Mouse (Mus musculus) regulatory T cell (primary cell): ENCODE data around the gene Fam240b.
"Not testable (repeated sequence)": the region's sequence is repeated elsewhere in the genome, so short reads cannot be mapped to it uniquely, and the experiment has no call there.

Experiments
- in situ Hi-C: fragments of 300-600 bp; cut with MboI, MseI; formaldehyde crosslinking; loops from one replicate; pipeline ENCODE4 v1.15.1; 2025; ENCODE audit warnings: high pct_unique_total_duplicates

Fam240b gene

GRCm38 (mm10) chr13:64497692-64498091, at the start of gene Fam240b:
TSS of gene Fam240b (minus strand) at chr13:64497792.
- in situ Hi-C loops: no loop called here

- in situ Hi-C loops: no loop called here
These were observed 32.5 kb upstream of the Fam240b start for GRCm38 (mm10) chr13:64530139-64530538.

- in situ Hi-C loops: no loop called here
These were observed 29.1 kb upstream of the Fam240b start for GRCm38 (mm10) chr13:64526515-64527285.

GRCm38 (mm10) chr13:64514247-64514646, 16.7 kb upstream of the Fam240b start:
- in situ Hi-C loops: no loop called here

- in situ Hi-C loops: no loop called here
These were observed 14.0 kb upstream of the Fam240b start for GRCm38 (mm10) chr13:64511616-64512015.

GRCm38 (mm10) chr13:64507361-64507760, 9.8 kb upstream of the Fam240b start:
- in situ Hi-C loops: no loop called here

- in situ Hi-C loops: no loop called here
These were observed 5.2 kb upstream of the Fam240b start for GRCm38 (mm10) chr13:64502833-64503232.

- in situ Hi-C loops: no loop called here
These were observed 4.0 kb downstream of the Fam240b start for GRCm38 (mm10) chr13:64493586-64493985.

GRCm38 (mm10) chr13:64489886-64490285, 7.7 kb downstream of the Fam240b start:
- in situ Hi-C loops: no loop called here

- in situ Hi-C loops: no loop called here
These were observed 17.6 kb downstream of the Fam240b start for GRCm38 (mm10) chr13:64479960-64480359.

- in situ Hi-C loops: no loop called here
These were observed 19.6 kb downstream of the Fam240b start for GRCm38 (mm10) chr13:64477968-64478367.

- in situ Hi-C loops: no loop called here
These were observed 29.7 kb downstream of the Fam240b start for GRCm38 (mm10) chr13:64467886-64468285.

GRCm38 (mm10) chr13:64465166-64465565, 32.4 kb downstream of the Fam240b start:
- in situ Hi-C loops: no loop called here

GRCm38 (mm10) chr13:64462581-64462980, 35.0 kb downstream of the Fam240b start:
- in situ Hi-C loops: no loop called here

- in situ Hi-C loops: no loop called here
These were observed 39.4 kb downstream of the Fam240b start for GRCm38 (mm10) chr13:64458181-64458580.

GRCm38 (mm10) chr13:64457225-64457978, 40.2 kb downstream of the Fam240b start:
- in situ Hi-C loops: not testable (repeated sequence)

GRCm38 (mm10) chr13:64450001-64450794, 47.4 kb downstream of the Fam240b start:
- in situ Hi-C loops: no loop called here

- in situ Hi-C loops: loop anchor here (10.0 to 25.0 kb wide), 2 partner anchors 676 to 839 kb away; partner anchors contain the start of gene Zfp369
These were observed 48.9 kb downstream of the Fam240b start for GRCm38 (mm10) chr13:64448729-64449128.

- in situ Hi-C loops: loop anchor here (10.0 to 25.0 kb wide), 2 partner anchors 677 to 839 kb away; partner anchors contain the start of gene Zfp369
These were observed 49.6 kb downstream of the Fam240b start for GRCm38 (mm10) chr13:64447947-64448346.

- in situ Hi-C loops: loop anchor here (10.0 to 25.0 kb wide), 2 partner anchors 679 to 842 kb away; partner anchors contain the start of gene Zfp369
These were observed 52.2 kb downstream of the Fam240b start for GRCm38 (mm10) chr13:64445254-64445920.

GRCm38 (mm10) chr13:64443263-64443894, 54.2 kb downstream of the Fam240b start:
- in situ Hi-C loops: loop anchor here (10.0 to 25.0 kb wide), 2 partner anchors 681 to 844 kb away; partner anchors contain the start of gene Zfp369
